Mouse (Mus musculus) heart, postnatal 0 days (tissue): ENCODE data around the gene Glt1d1. TPM values are rescaled to one million over a fixed set of nuclear protein-coding genes. Genes with fewer than 3 reads are reported as not detected.

ENCODE experiments used
- ATAC-seq: fragments of 200-750 bp; cut with Nextera tagmentation; 2 replicates; pipeline ENCODE4 v1.8.0; 2017; ENCODE audit warnings: low read depth, moderate number of reproducible peaks, moderate library complexity; ENCODE audit not compliant: insufficient read depth
- DNase-seq: peaks from one replicate; pipeline ENCODE4 v3.0.0-alpha.2; 2016; ENCODE audit warnings: low spot score
- H3K27ac ChIP-seq: fragments of 300-500 bp; sonication (generic); 2 replicates; pipeline ENCODE4 v1.5.1; 2014; ENCODE audit warnings: low read depth, mild to moderate bottlenecking
- H3K27me3 ChIP-seq: fragments of 300-500 bp; sonication (generic); 2 replicates; pipeline ENCODE4 v1.6.1; 2014; ENCODE audit warnings: low read length, mixed read lengths; ENCODE audit not compliant: control insufficient read depth, insufficient read depth
- H3K36me3 ChIP-seq: fragments of 300-500 bp; sonication (generic); replicated peaks from 2 replicates; pipeline ENCODE4 v1.6.1; 2014; ENCODE audit warnings: low read length, mixed read lengths; ENCODE audit not compliant: control insufficient read depth, insufficient read depth
- H3K4me1 ChIP-seq: fragments of 300-500 bp; sonication (generic); 2 replicates; pipeline ENCODE4 v1.6.1; 2014; ENCODE audit warnings: antibody characterized with exemption; ENCODE audit not compliant: control insufficient read depth, insufficient read depth
- H3K4me2 ChIP-seq: fragments of 300-500 bp; sonication (generic); 2 replicates; pipeline ENCODE4 v1.6.1; 2014; ENCODE audit warnings: low read depth, mild to moderate bottlenecking, low read length, moderate library complexity
- H3K4me3 ChIP-seq: fragments of 300-500 bp; sonication (generic); 2 replicates; pipeline ENCODE4 v1.5.1; 2014; ENCODE audit warnings: low read depth, low read length
- H3K9ac ChIP-seq: fragments of 300-500 bp; sonication (generic); replicated peaks from 2 replicates; pipeline ENCODE4 v1.6.1; 2014; ENCODE audit warnings: low read depth, low read length, mixed read lengths
- H3K9me3 ChIP-seq: fragments of 300-500 bp; sonication (generic); replicated peaks from 2 replicates; pipeline ENCODE4 v1.6.1; 2016; ENCODE audit warnings: low read length; ENCODE audit not compliant: control insufficient read depth
- CTCF ChIP-seq: IDR thresholded peaks from 2 replicates; pipeline ENCODE4 v1.5.1; 2016; ENCODE audit warnings: antibody characterized with exemption, control low read depth, low read depth
- EP300 ChIP-seq: IDR thresholded peaks from 2 replicates; pipeline ENCODE4 v1.6.1; 2016; ENCODE audit warnings: antibody characterized with exemption, low read depth
- WGBS: fragments of 180-500 bp; shearing (Covaris S2); extraction: QIAGEN DNeasy Blood & Tissue Kit; methylation state at CpG from one replicate; pipeline ENCODE4 v1.1.7; 2014; 5-methylcytosine and 5-hydroxymethylcytosine counted together
- polyA plus RNA-seq: library from polyadenylated mRNA; unstranded; fragments of >200 nt; fragmentation: Nextera tagmentation; extraction: Ambion mirVana; gene quantifications from 2 replicates; pipeline ENCODE4 v1.2.1, GENCODE M21; 2015
- total RNA-seq: library from RNA; depleted of rRNA; stranded (reverse); fragments of >200 nt; gene quantifications from 2 replicates; pipeline ENCODE4 v1.2.3, GENCODE M21; 2014; ENCODE audit warnings: low replicate concordance

Gene Glt1d1
- total and polyA plus RNA-seq, 2 experiments from 2014 or later: not detected

DNA sequence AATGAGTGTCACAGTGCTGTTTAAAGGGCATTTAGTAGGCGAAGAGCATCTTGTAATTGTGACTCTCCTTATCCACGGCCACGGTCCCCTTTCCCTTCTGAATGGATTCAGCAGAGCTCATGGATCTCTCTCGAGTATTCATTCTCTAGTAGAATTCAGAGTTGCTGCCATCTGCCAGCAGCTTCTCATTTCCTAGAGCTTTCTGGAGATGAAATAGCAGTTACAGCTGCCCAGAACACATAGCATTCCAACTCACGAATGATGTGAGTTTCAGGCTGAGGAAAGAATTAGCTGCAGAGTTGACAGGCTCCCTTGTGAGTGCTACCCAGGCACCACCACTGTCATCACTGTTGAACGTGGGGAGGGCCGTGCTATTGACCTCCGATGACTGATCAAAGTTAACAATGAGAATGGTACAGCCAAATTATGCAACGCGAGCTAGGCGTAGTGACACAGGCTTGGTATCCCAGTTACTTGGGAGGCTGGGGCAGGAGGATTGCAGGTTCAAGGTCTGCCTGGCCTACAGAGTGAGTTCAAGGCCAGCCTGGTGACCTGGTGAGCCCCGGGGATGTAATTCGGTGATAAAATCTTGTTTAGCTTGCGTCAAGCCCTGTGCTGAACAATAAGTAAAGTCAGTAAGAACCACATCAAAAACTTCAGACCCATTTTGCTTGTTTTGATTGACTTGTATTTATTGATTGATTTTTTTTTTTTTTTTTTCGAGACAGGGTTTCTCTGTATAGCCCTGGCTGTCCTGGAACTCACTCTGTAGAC lies 9.3 kb downstream of the Glt1d1 start:
- WGBS: 83% methylated on average over 15 of the region's 15 CpGs
- no peaks in the 10 kb centered on the region for H3K36me3 ChIP-seq
- no peak overlapping the region for H3K4me2 ChIP-seq
- no peaks in the 10 kb centered on the region for H3K4me1 ChIP-seq
- no peak overlapping the region for H3K27ac ChIP-seq
- peaks cover 30% of the 10 kb centered on the region for H3K9me3 ChIP-seq
- H3K27me3 ChIP-seq: no peaks in the 10 kb centered on the region
- no peak overlapping the region for H3K4me3 ChIP-seq
- H3K9ac ChIP-seq: no peak overlapping the region
- DNase-seq (no peak), ATAC-seq (no peak)
- TF ChIP-seq CTCF (no peak), EP300 (no peak)

DNA sequence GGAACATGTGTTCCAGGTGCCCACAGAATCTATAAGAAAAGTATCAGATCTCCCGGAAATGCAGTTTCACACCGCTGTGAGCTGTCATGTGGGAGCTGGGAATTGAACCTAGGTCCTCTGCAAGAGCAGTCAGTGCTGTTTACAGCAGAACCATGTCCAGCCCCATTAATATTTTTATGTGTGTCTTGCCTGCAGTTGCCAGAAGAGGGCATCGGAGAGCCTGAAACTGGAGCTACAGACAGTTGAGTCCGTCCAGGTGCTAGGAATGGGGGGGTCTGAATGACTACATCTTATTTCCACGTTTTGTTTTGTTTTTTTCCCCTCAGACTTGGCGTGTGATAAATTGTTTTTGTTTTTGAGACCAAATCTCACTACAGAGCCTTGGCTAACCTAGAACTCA lies 16.0 kb downstream of the Glt1d1 start:
- Histone ChIP-seq H3K9ac (no peak overlapping the region), H3K27me3 (no peaks in the 10 kb centered on the region), H3K4me2 (no peak overlapping the region), H3K36me3 (no peaks in the 10 kb centered on the region), H3K27ac (no peak overlapping the region), H3K9me3 (peaks cover 11% of the 10 kb centered on the region), H3K4me3 (no peak overlapping the region), H3K4me1 (no peaks in the 10 kb centered on the region)
- DNase-seq (no peak), ATAC-seq (no peak)
- 64% methylated on average over 6 of the region's 6 CpGs for WGBS
- TF ChIP-seq EP300 (no peak), CTCF (no peak)

- ATAC-seq (no peak), DNase-seq (no peak)
- no peak overlapping the region for H3K27ac ChIP-seq
- H3K9me3 ChIP-seq: peaks cover 7% of the 10 kb centered on the region; the same call in 1 of the 2 replicates
- TF ChIP-seq EP300 (no peak), CTCF (no peak)
- no peak overlapping the region for H3K9ac ChIP-seq
- H3K36me3 ChIP-seq: no peaks in the 10 kb centered on the region
- H3K27me3 ChIP-seq: no peaks in the 10 kb centered on the region
- no peaks in the 10 kb centered on the region for H3K4me1 ChIP-seq
- no peak overlapping the region for H3K4me2 ChIP-seq
- H3K4me3 ChIP-seq: no peak overlapping the region
These were observed 17.0 kb downstream of the Glt1d1 start for GRCm38 (mm10) chr5:127649077-127649476.

GRCm38 (mm10) chr5:127658257-127658656 lies 26.2 kb downstream of the Glt1d1 start:
- no peak for TF ChIP-seq EP300
- no peak for TF ChIP-seq CTCF
- 63% methylated on average over 2 of the region's 2 CpGs for WGBS
- no peaks in the 10 kb centered on the region for H3K27me3 ChIP-seq
- H3K9ac ChIP-seq: no peak overlapping the region
- no peak overlapping the region for H3K4me2 ChIP-seq
- H3K4me3 ChIP-seq: no peak overlapping the region
- H3K36me3 ChIP-seq: no peaks in the 10 kb centered on the region
- ATAC-seq: no peak
- no peak overlapping the region for H3K27ac ChIP-seq
- 0 out of 2 replicates have a peak, but pooled peaks cover 5% of the 10 kb centered on the region for H3K9me3 ChIP-seq
- no peaks in the 10 kb centered on the region for H3K4me1 ChIP-seq
- no peak for DNase-seq

- H3K4me3 ChIP-seq: no peak overlapping the region
- no peak overlapping the region for H3K9ac ChIP-seq
- no peak for ATAC-seq
- H3K9me3 ChIP-seq: 0 out of 2 replicates have a peak, but pooled peaks cover 5% of the 10 kb centered on the region
- no peak overlapping the region for H3K4me2 ChIP-seq
- no peak overlapping the region for H3K27ac ChIP-seq
- no peaks in the 10 kb centered on the region for H3K36me3 ChIP-seq
- no peak for DNase-seq
- WGBS: 81% methylated on average over 3 of the region's 3 CpGs
- no peaks in the 10 kb centered on the region for H3K27me3 ChIP-seq
- no peak for TF ChIP-seq CTCF
- no peak for TF ChIP-seq EP300
- H3K4me1 ChIP-seq: no peaks in the 10 kb centered on the region
These were observed 27.2 kb downstream of the Glt1d1 start for GRCm38 (mm10) chr5:127659312-127659711.

DNA sequence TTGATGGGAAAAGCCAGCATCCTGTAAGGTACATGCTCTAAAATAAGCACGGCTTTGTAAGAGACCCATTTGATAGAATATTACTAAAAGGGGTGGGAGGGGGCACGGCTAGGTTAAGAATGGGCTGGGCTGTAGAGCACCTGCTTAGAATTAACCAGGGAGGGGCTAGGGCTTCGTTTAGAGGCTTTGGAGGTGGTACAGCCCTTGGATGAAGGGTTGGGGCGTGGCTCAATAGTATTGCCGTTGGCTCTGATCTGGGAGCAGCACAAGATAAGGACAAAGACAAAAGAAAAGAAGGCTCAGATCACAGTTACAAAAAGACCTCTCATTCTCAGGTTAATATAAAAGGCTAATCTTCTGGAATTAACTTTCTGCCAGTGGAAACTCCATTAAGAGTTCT lies 28.2 kb downstream of the Glt1d1 start:
- Histone ChIP-seq H3K27me3 (no peaks in the 10 kb centered on the region), H3K9me3 (0 out of 2 replicates have a peak, but pooled peaks cover 5% of the 10 kb centered on the region), H3K4me1 (no peaks in the 10 kb centered on the region), H3K4me3 (no peak overlapping the region), H3K36me3 (no peaks in the 10 kb centered on the region), H3K9ac (no peak overlapping the region), H3K4me2 (no peak overlapping the region), H3K27ac (no peak overlapping the region)
- DNase-seq (no peak), ATAC-seq (no peak)
- WGBS: 56% methylated on average over 5 of the region's 5 CpGs
- TF ChIP-seq EP300 (no peak), CTCF (no peak)
